Mouse (Mus musculus) midbrain, embryonic 14.5 days (tissue): ENCODE data around the gene Vat1. TPM values are rescaled to one million over a fixed set of nuclear protein-coding genes. Genes with fewer than 3 reads are reported as not detected.

ENCODE experiments used
- ATAC-seq: fragments of 200-750 bp; cut with Nextera tagmentation; 2 replicates; pipeline ENCODE4 v1.8.0; 2017; ENCODE audit warnings: moderate number of reproducible peaks, moderate library complexity; ENCODE audit not compliant: low FRiP score, low TSS enrichment
- DNase-seq: peaks from one replicate; pipeline ENCODE4 v3.0.0-alpha.2; 2015
- H3K27ac ChIP-seq: fragments of 300-500 bp; sonication (generic); replicated peaks from 2 replicates; pipeline ENCODE4 v1.5.1; 2014; ENCODE audit warnings: mild to moderate bottlenecking, low read depth, low read length, moderate library complexity
- H3K27me3 ChIP-seq: fragments of 300-500 bp; sonication (generic); 2 replicates; pipeline ENCODE4 v1.6.1; 2014; ENCODE audit warnings: low read length, control low read depth, mixed read lengths; ENCODE audit not compliant: control insufficient read depth, insufficient read depth
- H3K36me3 ChIP-seq: fragments of 300-500 bp; sonication (generic); 2 replicates; pipeline ENCODE4 v1.6.1; 2014; ENCODE audit warnings: low read length, control low read depth; ENCODE audit not compliant: control insufficient read depth, insufficient read depth
- H3K4me1 ChIP-seq: fragments of 300-500 bp; sonication (generic); 2 replicates; pipeline ENCODE4 v1.6.1; 2014; ENCODE audit warnings: mild to moderate bottlenecking, antibody characterized with exemption, low read length, control low read depth; ENCODE audit not compliant: control insufficient read depth, insufficient read depth
- H3K4me2 ChIP-seq: fragments of 300-500 bp; sonication (generic); 2 replicates; pipeline ENCODE4 v1.6.1; 2014; ENCODE audit warnings: mild to moderate bottlenecking, low read length, moderate library complexity
- H3K4me3 ChIP-seq: fragments of 300-500 bp; sonication (generic); replicated peaks from 2 replicates; pipeline ENCODE4 v1.5.1; 2014; ENCODE audit warnings: low read depth, low read length
- H3K9ac ChIP-seq: fragments of 300-500 bp; sonication (generic); replicated peaks from 2 replicates; pipeline ENCODE4 v1.6.1; 2014; ENCODE audit warnings: mild to moderate bottlenecking, low read length, moderate library complexity
- H3K9me3 ChIP-seq: fragments of 300-500 bp; sonication (generic); 2 replicates; pipeline ENCODE4 v1.6.1; 2016; ENCODE audit warnings: low read length, control low read depth, mixed read lengths; ENCODE audit not compliant: control insufficient read depth
- WGBS: fragments of 180-500 bp; shearing (Covaris S2); extraction: QIAGEN DNeasy Blood & Tissue Kit; methylation state at CpG from one replicate; pipeline ENCODE4 v1.1.7; 2014; 5-methylcytosine and 5-hydroxymethylcytosine counted together
- polyA plus RNA-seq: library from polyadenylated mRNA; unstranded; fragments of >200 nt; fragmentation: Nextera tagmentation; extraction: Ambion mirVana; gene quantifications from 2 replicates; pipeline ENCODE4 v1.2.1, GENCODE M21; 2014

The Vat1 gene
- polyA plus RNA-seq: 99.9 and 129 TPM in 2 replicates

DNA sequence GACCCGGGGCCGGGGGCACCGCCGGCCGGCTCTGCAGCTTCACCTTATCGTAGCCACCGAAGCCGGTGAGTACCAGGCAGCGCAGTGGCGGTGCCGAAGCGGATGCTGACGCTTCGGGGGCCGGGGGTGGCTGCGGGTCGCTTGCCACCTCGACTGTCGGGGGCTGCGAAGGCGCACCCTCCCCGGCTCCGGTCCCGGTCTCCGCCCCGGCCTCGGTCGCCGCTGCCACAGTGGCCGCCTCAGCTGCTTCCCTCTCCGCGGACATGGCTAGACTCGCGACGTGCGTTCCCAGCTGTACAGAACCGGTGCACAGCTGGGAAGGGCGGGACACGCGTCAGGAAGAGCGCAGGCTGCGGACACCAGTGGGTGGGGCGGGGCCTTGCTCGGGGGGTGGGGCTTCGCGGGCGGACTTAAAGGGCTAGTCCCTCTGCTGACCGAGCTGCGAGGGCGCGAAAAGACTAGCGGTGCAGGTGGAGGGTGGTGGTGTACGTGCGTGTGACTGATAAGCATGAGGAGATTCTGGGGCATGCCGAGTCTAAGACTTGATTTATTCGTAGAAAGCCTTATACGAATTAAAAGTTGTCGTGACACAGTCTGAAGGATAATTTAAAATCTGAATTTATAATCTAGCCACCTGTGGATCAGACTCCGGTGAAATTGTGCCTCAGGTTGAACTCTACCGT is at the start of gene Vat1:
Gene Vat1 (minus strand): TSS at position 362 of the 683 bp plus-strand sequence.
- Histone ChIP-seq H3K4me3 (peak within 1 kb of the TSS; percentile 98), H3K36me3 (peaks cover 27% of the 10 kb centered on the region), H3K27me3 (no peaks in the 10 kb centered on the region), H3K9ac (peak within 1 kb of the TSS; percentile 90), H3K4me2 (peak within 1 kb of the TSS; percentile 77), H3K27ac (peak within 1 kb of the TSS; percentile 91), H3K4me1 (peaks cover 45% of the 10 kb centered on the region), H3K9me3 (no peaks in the 10 kb centered on the region)
- WGBS: 1% methylated on average over 60 of the region's 60 CpGs
- ATAC-seq (peak; percentile 62), DNase-seq (peak; percentile 90)

DNA sequence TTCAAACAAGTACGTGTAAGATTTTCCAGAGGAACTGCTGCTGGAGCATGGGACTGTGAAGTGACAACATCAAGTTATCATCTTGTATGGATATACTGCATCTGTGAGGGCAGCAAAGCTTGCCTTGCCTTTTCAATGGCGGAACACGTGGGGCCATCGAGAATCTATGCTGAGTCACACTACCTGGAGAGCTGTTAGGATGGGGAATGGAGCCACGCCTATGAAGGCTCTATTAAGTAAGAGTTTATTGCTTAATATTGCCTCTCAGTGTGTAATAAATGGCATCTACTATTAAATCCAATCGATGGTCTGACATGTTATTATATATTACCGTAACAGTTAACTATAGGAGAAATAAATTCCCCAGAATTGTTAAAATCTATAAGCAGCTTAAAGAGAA is 41.1 kb upstream of the Vat1 start:
- Histone ChIP-seq H3K36me3 (peaks cover 4% of the 10 kb centered on the region), H3K4me3 (no peak overlapping the region), H3K27ac (no peak overlapping the region), H3K9me3 (no peaks in the 10 kb centered on the region), H3K4me2 (no peak overlapping the region), H3K9ac (no peak overlapping the region), H3K27me3 (no peaks in the 10 kb centered on the region), H3K4me1 (no peaks in the 10 kb centered on the region)
- ATAC-seq (no peak), DNase-seq (no peak)
- WGBS: 97% methylated on average over 7 of the region's 7 CpGs

DNA sequence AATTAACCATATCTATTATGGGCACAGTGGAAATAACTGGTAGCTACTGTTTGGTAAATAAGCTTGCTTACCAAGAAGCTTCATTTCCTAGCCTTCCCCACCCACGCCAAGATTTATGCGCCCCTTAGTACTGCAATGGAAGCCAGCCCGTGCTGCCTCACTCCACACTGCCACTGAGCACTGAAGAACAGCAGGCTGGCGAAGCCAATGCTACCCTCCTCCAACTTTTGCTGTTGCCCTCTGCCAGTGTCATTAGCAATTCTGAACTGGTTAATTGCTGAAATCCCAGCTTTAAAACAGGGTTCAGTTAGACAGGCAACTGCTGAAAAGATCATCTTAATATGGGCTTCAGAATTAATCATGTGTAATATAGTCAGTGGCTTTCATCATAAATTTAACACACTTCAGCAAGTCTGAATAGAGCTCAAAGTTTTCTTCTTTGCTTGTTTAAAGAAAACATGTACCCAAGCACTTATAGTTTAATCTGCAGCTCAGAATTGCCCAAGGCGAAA is 40.3 kb upstream of the Vat1 start:
- peaks cover 4% of the 10 kb centered on the region for H3K36me3 ChIP-seq
- H3K27me3 ChIP-seq: no peaks in the 10 kb centered on the region
- ATAC-seq (no peak), DNase-seq (no peak)
- H3K9me3 ChIP-seq: no peaks in the 10 kb centered on the region
- no peaks in the 10 kb centered on the region for H3K4me1 ChIP-seq
- WGBS: 82% methylated on average over 5 of the region's 5 CpGs
- no peak overlapping the region for H3K27ac ChIP-seq
- H3K9ac ChIP-seq: no peak overlapping the region
- no peak overlapping the region for H3K4me2 ChIP-seq
- H3K4me3 ChIP-seq: no peak overlapping the region

DNA sequence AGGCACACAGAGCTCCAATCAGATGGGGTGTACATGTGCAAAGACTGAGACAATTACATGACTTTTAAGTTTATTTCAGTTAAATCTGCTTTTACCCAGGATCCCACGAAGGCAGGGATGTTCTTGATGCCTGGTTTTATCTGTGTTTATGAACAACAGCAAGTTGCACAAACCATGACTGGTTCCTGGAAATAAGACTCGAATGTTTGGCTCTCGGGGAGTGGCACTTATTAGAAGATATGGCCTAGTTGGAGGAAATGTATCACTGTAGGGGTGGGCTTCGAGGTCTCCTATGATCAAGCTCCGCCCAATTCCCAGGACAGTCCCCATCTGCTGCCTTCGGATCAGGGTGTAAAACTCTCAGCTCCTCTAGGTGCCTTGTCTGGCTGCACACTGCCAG is 20.1 kb upstream of the Vat1 start:
- no peak overlapping the region for H3K4me3 ChIP-seq
- H3K36me3 ChIP-seq: no peaks in the 10 kb centered on the region
- ATAC-seq (no peak), DNase-seq (no peak)
- WGBS: 76% methylated on average over 6 of the region's 6 CpGs
- no peaks in the 10 kb centered on the region for H3K27me3 ChIP-seq
- 0 out of 2 replicates have a peak overlapping the region, but pooled peaks have one; percentile 69 for H3K27ac ChIP-seq
- no peak overlapping the region for H3K4me2 ChIP-seq
- H3K4me1 ChIP-seq: peaks cover 11% of the 10 kb centered on the region
- H3K9me3 ChIP-seq: no peaks in the 10 kb centered on the region
- H3K9ac ChIP-seq: no peak overlapping the region

DNA sequence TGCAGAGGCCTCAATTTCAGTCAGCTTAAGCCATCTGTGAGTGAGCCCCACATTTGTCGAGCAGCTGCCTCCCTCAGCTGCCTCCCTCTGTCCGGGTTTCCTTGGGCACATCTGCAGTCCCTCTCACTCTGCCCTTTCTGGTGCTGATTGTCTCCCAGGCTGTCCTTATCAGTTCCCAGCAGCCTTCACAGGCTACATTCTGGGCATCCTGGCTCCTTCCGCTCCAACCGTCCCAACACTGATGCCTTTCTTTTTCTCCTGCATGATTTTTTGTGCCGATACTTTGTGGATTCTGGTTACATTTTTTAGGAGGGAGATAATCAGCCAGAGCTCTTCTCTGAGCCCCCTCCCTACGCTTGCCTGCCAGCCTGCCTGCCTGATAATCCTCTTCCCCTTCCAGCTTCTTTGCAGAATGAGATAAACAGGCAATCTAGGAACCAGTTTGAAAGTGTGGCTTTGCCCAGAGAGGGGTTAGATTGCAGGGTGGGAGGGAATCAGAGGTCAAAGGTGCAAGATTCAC is 19.5 kb upstream of the Vat1 start:
- DNase-seq: peak; percentile 36
- no peak overlapping the region for H3K9ac ChIP-seq

DNA sequence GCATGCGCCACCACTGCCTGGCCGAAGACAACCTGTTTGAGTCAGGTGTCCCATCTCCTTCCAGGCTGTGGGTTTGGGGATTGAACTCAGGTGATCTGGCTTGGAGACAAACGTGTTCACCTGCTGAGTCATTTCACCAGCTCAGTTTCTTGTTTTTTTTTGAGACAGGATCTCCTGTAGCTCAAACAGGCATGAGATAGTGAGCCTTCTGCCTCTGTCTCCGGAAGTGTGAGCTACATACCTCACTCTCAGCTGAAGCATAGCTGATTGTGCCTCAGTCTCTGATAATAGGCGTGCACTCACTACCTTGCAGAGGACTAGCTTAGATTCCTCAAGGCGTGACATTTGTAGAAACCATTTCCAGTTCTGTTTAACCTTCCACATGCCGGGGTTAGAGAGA is 18.8 kb upstream of the Vat1 start:
- Histone ChIP-seq H3K27ac (peak overlapping the region; percentile 77), H3K9ac (no peak overlapping the region), H3K4me3 (no peak overlapping the region), H3K4me1 (peaks cover 14% of the 10 kb centered on the region), H3K36me3 (no peaks in the 10 kb centered on the region), H3K27me3 (no peaks in the 10 kb centered on the region), H3K9me3 (no peaks in the 10 kb centered on the region), H3K4me2 (no peak overlapping the region)
- no peak for ATAC-seq
- DNase-seq: no peak
- WGBS: 89% methylated on average over 7 of the region's 7 CpGs

More for the DNA sequence above, 19.5 kb upstream of the Vat1 start:
- Histone ChIP-seq H3K4me2 (no peak overlapping the region), H3K4me3 (no peak overlapping the region), H3K27me3 (no peaks in the 10 kb centered on the region), H3K9me3 (no peaks in the 10 kb centered on the region), H3K27ac (peak overlapping the region; percentile 69), H3K36me3 (no peaks in the 10 kb centered on the region), H3K4me1 (peaks cover 11% of the 10 kb centered on the region)
- no peak for ATAC-seq
- 33% methylated on average over 6 of the region's 6 CpGs for WGBS

DNA sequence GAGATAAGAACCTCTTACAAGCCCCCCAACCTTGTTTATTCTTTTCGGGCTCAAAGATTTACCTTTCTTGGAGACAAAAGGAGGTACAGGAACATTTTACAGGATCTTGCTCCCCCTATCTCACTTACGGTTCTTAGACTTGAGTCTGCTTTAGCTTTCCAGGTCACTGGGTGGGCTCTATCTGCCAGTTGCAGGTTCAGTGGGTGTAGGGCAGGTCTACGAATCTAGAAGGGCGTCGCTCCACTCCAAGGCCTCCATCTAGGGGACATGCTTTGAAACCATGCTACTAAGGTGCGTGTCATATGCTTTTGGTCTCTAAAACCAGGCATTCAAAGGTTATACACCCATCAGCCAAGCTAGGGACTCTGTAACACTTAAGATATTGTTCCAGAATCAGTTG is 18.2 kb upstream of the Vat1 start:
- Histone ChIP-seq H3K4me3 (no peak overlapping the region), H3K9me3 (no peaks in the 10 kb centered on the region), H3K36me3 (no peaks in the 10 kb centered on the region), H3K9ac (no peak overlapping the region), H3K27ac (peak overlapping the region; percentile 77), H3K27me3 (no peaks in the 10 kb centered on the region), H3K4me2 (no peak overlapping the region), H3K4me1 (peaks cover 20% of the 10 kb centered on the region)
- WGBS: 70% methylated on average over 6 of the region's 6 CpGs
- no peak for ATAC-seq
- no peak for DNase-seq

DNA sequence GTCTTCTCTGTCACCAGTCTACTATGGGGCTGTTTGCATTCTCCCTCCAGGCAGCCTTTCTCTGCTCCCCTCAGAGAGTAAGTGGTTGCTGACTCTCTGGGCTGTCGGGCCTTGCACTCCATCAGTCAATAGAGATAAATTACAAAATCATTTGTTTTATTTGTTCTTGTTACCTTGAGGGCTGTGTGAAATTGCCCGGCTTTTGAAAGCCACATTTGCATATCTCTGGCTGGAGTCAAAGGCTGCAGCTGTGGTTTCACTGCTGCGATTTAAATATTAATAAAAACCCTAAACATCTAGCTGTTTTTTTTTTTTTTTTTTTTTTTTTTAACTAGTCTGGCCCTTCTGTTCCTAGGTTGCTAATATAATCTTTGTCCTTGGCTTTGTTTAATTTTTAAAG is 17.8 kb upstream of the Vat1 start:
- H3K27me3 ChIP-seq: no peaks in the 10 kb centered on the region
- WGBS: 7% methylated on average over 3 of the region's 3 CpGs

DNA sequence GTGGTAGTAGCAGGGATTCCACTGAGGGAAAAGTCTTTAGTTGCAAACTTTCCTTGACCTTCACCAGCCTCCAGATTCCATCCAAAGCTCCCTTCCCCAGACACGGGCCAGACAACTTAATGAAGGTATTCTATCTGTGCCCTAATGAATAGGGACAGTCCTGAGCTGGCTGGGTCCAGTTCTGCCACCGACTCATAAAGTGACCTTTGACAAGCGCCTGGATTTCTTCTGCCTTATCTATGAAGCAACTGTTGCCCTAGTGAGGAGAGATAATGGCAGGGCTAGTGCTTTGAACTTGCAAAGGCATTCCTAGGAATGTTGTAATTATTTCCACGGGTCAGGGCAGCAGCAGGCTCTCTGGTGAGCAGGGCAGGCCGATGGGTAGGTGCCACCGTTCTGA is 14.9 kb upstream of the Vat1 start:
- Histone ChIP-seq H3K4me2 (no peak overlapping the region), H3K27ac (0 out of 2 replicates have a peak overlapping the region, but pooled peaks have one; percentile 13), H3K9ac (no peak overlapping the region), H3K27me3 (no peaks in the 10 kb centered on the region), H3K36me3 (no peaks in the 10 kb centered on the region), H3K4me1 (peaks cover 26% of the 10 kb centered on the region), H3K9me3 (no peaks in the 10 kb centered on the region), H3K4me3 (no peak overlapping the region)
- DNase-seq (no peak), ATAC-seq (no peak)
- WGBS: 74% methylated on average over 6 of the region's 6 CpGs

More for the DNA sequence above, 17.8 kb upstream of the Vat1 start:
- Histone ChIP-seq H3K4me3 (no peak overlapping the region), H3K4me2 (no peak overlapping the region), H3K36me3 (no peaks in the 10 kb centered on the region), H3K9me3 (no peaks in the 10 kb centered on the region), H3K4me1 (peaks cover 20% of the 10 kb centered on the region), H3K27ac (peak overlapping the region; percentile 77), H3K9ac (no peak overlapping the region)
- no peak for ATAC-seq
- peak; percentile 44 for DNase-seq
